Mouse (Mus musculus) thymus, postnatal 14 days (tissue): ENCODE data around the gene Rln3.

Experiments used
- DNase-seq: peaks from one replicate; pipeline ENCODE4 v3.0.0; 2021

Rln3 gene

DNA sequence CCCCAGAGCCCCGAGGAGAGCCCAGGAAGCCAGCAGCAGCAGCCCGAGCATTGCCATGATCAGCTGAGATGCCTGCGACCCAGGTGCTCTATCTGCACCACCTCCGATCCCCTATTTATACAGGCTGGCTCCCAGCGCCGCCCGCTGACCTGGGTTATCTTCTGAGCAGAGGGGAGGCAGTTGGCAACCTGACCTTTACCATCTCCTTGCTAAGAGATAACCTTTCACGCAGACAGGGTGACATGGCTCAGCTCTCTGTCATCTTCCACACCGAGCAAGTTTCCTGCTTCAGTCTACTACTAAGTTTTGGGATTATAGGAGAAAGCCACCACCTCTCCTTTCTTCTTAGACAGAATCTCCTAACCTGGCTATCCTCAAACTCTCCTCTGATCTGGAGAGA lies at the start of gene Rln3:
Rln3 (minus strand) TSS at position 101 of the 400 bp plus-strand sequence.
- no peak for DNase-seq

DNA sequence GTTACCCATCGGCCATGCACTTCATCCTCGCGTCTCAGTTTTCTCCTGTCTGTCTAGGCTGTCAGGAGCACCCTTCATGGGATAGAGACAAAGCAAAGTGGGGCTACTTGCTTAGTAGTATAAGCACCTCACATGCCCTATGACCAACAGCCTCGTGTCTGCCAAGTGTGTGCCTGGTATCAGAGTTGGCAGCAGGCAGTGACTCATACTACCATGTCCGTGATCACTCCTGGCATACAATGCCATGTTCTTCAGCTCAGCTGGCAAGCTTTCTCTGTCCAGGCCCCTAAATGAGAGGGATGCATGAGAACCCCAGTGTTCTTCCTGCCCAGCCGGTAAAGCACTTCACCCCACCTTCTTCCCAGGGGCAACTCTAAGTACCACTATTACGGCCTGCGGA lies 45.8 kb upstream of the Rln3 start:
- no peak for DNase-seq

DNA sequence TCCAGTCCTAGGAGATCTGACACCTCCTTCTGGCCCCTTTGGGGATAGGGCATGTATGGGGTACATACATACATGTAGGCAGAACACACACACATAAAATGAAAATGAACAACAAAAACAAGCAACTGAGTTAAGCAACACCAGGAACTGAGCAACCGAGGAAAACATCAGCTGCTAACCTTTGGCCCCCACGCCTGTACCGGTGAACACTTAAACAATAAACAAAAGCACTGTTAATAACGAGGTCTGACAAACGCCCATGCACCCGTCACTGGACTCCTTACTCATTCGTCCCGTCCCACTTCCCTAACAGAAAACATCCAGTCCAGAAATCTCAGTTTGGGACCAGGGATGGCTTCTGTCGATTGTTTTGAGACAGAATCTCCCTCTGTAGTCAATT lies 44.5 kb upstream of the Rln3 start:
- no peak for DNase-seq

DNA sequence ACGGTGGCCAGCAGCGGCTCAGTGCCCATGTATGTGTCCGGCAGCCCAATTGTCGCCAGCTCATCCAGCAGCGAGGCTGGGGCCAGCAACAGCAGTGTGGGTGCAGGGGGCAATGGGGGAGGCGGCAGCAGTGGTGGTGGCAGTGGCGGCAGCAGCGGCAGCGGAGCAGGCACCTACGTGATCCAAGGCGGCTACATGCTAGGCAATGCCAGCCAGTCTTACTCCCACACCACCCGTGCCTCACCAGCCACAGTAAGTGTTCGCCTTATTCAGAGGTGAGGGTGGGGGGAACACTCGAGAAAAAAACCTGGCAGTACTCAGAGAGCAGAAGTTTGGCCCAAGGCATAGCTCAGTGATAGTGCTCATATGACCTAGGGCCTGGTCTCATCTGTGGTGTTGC lies 43.0 kb upstream of the Rln3 start:
- no peak for DNase-seq

DNA sequence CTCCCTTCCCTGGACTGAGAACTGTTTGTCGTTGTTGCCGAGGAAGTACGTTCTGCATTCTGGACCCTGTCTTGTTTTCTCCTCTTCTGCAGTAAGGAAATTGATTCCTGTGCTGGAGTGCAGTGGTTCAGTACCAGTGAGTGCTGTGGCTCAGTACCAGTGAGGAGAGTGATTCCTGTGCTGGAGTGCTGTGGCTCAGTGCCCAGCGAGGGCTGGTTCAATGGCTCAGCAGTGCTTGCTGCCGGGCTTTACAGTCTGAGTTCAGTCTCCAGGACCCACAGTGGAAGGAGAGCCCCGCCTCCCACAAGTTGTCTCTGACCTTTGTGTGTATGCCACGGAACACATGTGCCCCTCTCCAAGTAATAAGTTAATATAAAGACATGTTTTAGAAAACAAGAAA lies 42.4 kb upstream of the Rln3 start:
- no peak for DNase-seq

DNA sequence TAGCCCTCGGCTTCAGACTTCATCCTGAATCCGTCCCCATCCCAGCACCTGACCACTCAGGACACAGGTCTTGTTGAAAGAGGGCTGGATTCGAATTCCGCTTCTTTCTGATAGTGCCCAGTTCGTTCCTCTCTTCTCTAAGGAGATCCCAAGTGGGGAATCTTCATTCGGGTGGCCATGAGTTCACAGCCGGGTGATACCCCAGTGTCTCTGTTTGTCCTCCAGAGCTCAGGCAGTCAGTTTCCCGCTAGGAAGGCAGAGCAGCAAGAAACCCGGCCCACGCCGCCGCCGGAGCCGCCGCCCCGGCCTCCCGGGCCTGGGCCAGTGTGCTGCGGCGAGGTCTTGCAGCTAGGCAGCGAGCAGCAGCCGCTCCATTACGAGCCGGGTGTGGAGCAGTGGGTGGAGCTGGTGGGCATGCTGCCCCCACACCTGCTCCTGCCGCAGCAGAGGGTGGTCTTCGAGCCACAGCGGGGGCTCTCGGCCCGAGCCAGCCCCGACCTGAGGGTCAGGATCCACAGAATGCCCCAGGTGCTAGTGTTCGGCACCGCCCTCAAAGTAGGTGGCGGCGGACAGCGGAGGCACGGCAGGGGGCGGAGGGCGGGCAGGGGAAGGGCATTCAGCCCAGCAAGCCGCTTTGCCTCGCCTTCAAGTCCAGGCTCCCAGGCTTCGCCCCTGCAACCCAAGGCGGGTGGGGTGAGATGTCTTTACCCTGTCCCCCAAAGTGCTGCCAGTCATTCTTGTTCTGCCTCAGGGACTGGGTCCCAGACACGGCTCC lies 39.7 kb upstream of the Rln3 start:
- no peak for DNase-seq

DNA sequence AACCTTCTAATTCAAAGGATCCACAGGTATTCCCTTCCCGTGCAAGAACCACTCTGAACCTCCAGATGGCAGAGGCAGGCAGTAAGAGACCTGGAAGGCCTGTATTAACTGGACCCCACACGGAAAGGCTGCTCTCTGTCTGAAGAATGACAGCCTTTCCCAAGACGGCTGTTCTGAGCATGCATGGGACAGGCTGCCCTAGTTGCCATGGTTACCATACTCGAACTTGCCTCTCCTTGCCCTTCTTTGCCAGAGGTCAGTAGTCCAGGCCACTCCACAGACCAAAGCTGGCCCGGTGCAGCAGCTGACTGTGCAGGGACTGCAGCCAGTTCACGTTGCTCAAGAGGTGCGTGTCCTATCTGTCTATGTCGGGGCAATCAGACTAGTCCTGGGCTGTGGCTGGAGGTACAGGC lies 39.0 kb upstream of the Rln3 start:
- no peak for DNase-seq

DNA sequence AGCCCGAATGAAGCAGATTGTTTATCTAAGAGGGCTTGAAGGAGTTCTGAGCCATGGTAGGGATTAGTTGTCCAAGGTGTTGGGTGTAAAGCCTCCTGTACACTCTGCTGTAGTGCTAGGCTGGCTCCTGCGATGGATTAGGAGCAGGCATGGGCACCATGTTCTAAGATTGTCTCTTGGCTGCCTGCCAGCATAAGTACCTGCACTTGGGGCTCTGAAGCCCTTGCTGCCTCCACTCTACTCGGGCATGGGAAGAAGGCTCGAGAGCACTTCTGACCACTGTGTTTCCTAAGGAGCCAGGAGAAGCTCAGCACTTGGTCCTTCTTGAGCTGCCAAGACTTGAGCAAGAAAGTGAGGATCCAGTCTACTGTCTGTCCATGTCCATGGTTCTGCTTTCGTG lies 34.4 kb upstream of the Rln3 start:
- no peak for DNase-seq

DNA sequence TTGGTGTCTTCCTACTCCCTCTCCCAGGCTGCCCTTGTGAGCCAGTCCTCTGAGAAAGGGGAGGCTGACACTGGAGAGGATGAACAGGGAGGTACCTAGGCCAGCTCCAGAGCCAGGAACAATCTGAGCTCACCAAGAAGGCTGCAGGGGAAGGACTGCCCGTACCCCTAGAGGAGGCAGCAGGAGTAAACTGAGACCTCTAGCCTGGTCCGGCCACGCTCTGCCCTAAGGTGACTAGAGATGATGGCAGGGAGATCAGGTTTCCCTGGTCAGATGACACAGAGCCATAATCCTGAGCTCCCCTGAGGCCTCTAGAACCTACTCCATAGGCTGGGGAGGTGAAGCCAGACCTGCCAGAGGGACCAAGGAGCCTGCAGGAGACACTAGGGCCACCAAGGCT lies 32.0 kb upstream of the Rln3 start:
- DNase-seq = no peak

DNA sequence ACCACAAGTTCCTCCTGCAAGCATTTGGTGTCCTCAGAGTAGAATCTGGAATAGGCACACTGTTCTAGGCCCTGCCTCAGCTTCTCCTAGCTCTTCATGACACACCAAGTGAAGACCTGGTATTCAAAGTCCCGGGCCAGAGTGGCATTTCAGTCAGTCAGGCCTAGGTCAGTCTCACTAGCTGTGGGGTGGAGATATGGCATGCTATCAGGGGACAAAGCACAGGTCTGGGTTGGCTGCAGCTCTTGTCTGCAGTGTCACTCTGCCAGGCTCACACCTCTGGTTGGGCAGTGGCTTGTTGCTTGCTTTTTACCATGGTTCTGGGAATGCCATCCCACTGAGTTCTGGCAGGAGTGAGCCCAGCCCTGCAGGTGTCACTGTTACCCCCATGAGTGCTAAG lies 31.6 kb upstream of the Rln3 start:
- no peak for DNase-seq

DNA sequence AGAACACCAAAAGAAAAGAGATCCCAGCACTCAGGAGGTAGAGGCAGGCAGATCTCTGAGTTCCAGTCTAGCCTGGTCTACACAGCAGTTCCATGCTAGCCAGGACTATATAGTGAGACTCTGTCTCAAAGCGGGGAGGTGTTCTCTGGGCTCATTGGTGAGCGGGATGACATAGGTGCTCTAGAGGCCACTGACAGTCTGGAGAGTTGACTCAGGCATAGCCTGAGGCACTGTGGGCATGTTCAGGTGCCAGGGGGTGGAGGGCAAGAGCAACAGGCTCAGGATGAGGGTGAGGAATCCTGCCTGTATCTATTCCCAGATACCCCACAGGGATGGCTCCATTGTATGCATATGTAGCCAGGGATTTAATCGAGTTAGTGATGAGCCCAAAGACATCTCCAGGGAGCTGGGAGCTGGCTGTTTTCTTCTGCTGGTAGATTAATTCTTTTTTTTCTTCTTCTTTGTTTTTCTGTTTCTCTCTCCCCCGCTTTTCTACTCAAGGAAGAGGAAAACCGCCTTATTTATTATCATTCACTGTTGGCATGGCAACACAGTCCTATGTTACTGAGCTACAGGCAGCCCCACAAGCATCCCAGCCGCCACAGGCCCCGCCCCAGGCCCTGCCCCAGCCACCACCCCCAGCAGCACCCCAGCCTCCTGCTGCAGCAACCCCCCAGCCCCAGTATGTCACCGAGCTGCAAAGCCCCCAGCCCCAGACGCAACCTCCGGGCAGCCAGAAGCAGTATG lies 28.6 kb upstream of the Rln3 start:
- peak; percentile 27 for DNase-seq

DNA sequence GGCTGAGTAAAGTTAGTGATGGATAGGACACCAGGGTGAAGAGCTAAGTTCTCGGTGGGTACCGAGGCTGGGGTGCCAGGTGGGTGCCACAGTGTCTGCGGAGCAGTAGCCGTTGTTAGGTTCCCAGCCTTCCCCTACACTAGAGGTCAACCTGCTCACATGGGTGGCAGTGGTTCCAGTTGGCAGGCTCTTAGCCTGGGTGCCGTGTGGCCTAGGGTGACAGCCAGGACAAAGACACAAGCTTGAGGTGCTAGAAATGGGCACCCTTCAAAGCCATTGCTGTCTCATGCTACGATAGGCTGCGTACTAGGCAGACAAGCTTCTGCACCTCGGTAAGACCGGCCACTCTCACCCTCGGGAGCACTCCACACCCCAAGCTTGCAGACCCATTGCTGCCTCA lies 27.5 kb upstream of the Rln3 start:
- DNase-seq = no peak

DNA sequence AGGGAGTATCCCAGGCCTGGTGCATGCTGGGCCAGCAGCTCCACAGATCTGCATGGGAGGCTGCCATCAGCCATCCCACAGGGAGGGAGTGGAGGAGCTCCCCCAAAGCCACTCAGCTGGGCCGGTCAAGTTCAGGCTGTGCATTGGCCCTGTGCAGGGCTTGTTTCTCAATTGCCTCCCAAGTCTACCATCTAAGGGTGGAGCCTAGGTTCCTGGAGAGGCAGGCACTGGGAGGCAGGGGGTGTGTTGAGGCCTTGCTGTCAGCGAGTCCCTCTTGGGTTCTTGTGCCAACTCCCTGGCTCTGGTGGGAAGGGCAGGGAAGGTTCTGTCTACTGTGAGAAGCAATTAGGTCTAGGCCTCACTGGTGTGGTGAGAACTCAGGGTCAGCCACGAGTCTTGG lies 27.1 kb upstream of the Rln3 start:
- DNase-seq = no peak

DNA sequence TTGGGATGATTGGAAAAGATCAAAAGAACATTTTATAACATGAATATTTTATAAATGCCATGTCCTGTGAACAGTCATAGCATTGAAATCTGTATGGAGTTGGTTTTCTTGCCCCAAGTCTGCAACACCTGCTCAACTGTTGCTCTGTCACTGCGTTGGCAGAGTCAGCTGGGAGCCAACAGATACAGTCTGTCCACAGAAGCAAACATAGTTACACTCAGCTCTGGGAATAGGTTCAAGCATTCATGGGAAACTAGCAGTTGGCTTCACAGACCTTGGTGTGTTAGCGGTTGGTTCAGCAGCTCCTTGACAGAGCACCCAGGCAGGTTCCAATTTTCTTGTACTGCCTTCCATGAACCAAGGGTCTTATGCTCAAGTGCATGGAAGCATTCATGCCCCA lies 25.9 kb upstream of the Rln3 start:
- DNase-seq = no peak

DNA sequence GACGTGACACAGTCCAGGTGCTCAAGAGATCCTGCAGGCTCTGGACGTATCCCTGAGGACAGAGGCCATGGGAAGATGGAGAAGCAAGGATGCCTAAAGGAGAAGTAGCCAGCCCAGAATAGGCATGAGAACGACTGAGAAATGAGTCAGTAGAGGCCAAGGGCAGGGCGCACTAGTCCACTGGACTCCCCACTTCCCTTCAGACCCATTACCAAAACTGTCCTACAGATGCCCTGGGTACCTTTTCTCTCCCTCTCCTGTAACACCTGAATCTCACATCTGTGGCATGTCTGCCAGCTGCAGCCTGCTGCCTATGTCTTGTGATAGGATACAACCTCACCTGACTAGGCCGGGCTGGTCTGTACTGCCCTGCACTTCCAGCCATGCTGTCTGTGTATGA lies 25.4 kb upstream of the Rln3 start:
- no peak for DNase-seq

DNA sequence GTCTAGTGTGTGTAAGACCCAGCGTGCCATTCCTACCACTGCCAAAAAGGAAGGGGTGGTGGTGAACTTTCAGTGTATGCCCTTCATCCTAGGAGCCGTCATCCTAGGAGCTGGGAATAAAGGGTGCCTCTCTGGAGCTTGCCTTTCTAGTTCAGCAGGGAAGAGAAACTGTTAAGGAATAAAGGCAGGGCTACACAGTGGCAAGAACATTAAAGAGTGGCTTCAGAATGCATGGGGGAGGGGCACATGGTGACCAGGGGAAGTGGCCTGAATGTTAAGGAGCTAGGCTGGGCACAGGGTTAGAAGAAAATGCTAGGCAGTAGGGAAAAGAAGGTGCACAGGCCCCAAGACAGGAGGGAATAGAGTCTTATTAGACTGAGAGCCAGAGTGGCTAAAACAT lies 24.9 kb upstream of the Rln3 start:
- no peak for DNase-seq

DNA sequence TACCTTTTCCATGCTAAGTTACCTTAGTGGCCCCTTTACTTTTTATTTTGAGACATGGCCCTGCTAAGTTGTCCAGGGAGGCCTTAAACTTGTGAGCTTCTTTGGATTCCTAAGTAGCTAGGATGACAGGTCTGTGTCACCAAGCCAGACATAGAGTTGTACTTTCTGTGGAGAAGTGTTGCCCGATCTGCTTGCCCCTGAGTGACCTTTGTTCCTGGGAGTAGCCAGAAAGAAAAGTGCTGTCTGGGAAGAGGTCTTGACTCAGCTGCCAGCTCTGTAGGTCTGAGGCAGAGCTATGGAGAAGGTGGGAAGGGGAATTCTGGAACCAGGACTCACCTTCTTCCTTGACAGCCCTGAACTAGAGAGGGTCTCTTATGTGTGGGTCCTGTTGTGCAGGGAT lies 24.4 kb upstream of the Rln3 start:
- no peak for DNase-seq

DNA sequence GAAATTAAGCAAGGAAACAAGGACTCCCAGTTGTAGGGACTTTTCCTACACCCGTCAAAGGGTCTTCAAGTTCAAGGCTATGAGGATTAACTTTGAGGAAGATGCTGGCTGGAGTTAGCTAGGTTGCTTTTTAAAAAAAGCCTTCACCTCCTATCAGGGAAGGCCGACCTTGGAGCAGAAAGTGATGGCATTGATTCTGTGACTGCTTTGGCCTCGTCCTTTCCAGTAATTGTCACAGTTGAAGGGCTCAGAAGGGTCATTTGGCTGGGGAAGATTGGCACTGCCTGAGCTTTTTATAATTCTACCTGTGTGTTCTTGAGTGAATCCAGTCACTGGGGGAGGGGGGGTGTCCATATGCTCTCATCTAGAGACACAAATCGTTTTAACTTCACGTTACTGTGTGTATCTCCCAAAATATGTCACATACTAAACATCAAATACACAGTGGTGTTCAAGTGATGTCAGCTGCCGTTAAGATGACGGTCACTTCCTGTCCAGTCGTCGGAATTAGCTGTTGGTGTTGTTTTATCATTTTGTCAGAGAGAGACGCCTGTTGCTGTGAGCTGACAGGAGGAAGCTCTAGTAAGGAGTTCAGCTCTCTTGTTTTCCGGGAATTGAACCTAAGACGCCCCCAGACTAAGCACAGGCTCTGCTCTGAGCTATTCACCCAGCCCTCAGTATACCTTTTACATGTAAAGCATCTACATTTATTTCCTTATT lies 23.7 kb upstream of the Rln3 start:
- no peak for DNase-seq

DNA sequence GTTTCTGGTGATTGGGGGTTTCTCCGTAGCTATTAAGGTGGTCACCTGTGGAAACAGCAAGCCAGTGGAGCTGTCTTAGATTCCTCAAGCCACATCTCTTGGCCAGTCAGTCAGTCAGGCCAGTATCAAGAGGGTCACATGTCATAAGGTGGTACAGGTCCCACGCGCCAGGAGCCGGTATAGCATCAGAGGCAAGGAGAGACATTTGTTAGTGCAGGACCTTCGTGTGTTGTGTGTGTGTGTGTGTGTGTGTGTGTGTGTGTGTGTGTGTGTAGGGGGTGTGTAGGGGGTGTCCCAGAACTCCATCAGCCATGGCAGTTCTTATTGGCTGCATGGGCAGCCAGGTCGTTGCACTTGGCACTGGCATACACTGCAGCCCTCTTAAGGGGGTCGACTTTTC lies 23.1 kb upstream of the Rln3 start:
- no peak for DNase-seq

DNA sequence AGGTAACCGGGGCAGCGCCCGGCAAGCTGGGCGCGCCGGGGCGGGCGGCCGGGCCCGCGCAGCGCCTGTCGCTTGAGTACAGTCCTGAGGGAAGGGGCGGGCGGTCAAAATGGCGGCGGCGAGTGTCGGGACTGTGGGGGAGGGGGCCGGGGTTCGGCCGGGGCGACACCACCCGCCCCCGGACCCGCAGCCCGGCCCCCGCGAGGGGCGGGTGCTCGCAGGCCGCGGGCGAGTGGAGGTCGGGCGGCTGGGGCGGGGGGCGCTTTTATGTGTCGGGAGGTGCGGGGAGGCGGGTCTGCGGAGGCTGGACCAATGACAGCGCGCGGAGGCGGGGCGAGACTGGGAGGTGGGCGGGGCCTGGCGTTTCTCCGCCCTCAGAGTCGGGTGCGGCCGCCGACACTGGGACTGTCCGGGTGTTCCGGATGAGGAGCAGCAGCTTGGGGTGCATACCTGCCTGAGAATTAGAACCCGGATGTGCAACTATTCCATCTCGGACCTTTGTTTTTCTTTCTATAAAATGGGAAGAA lies 22.3 kb upstream of the Rln3 start:
- peak; percentile 99 for DNase-seq

DNA sequence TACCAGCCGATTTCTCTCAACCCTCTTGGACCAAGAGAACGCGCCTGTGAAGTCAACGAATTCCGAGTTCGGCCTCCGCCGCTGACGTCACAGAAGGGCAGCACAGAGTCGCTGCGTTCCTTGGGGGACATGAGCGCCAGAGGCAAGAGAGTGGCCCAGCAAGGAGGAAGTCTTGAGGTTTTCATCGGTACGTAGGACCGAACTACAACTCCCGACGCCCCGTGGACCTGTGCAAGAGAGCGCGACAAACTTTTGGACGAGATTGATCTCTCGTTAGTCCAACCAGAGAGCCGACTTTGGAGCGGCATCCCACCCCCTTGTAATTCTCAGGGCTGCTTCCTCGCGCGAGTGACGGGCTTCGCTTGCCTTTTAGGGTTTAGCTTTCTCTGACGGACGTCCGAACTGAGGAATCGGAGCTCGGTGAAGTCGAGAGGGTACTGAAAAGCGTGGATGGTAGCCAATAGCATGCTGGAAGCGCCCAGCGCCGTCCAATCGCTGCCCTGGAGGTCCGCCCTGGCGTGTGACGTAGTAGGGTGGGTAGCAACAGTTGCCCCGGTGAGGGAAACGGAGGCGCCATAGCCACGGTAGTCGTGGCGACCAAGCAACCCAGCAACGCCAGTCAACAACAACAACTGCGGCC lies 21.6 kb upstream of the Rln3 start, which contains the start of gene Rfx1:
Rfx1 (plus strand) TSS at position 544 of the 640 bp plus-strand sequence.
- DNase-seq = peak; percentile 99

DNA sequence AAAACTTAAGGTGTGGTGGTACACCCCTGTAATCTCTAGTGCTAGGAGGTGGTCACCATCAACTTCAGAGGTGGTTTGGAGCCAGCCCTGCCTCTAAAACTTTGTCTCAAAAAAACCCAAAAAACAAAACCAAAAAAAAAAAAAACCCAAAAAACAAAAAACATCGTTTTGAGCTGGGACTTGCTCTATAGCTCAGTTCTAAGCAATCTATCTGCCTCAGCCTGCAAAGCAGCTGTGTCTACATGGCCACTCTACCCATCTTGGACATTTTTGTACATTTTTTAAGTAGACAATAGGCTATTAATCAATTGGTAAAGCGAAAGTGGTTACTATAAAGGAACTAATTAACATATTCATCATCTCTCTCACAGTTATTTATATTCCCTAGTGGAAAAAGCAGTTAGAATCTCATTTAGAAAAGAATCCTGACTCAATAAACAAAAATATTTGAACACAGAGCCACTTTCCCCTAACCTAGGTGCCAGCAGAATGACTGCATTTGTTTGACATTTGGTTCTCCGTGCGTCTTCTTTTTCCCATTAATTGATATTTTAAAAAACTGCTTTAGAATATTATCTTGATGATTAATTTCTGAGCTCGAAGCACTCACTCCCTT lies 20.8 kb upstream of the Rln3 start:
- no peak for DNase-seq

DNA sequence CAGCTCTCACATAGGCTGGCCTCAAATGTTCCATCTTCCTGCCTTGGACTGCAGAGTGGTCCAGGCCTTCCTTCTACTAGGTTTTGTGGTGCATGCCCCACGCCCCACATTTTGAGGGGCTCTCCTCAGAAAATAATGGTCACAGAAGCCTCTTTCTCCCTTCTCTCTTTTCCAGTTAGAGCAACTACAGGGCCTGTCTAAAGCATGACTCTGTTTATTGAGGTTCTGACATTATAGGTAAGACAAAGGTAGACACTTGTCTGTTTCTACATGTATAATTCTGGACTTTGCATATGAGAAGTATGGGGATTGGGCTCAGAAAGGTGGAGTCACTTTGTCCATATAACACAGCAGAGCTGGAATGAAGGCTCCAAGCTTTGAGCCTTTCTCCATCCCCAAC lies 20.2 kb upstream of the Rln3 start, which contains the start of gene Gm10643:
Gm10643 (minus strand) TSS at position 101 of the 400 bp plus-strand sequence.
- no peak for DNase-seq
